Mouse (Mus musculus) heart, postnatal 0 days (tissue): ENCODE results near the gene Usp2.

Source experiments
- CTCF ChIP-seq: IDR thresholded peaks from 2 replicates; pipeline ENCODE4 v1.5.1; 2016; ENCODE audit warnings: antibody characterized with exemption, control low read depth, low read depth
- EP300 ChIP-seq: IDR thresholded peaks from 2 replicates; pipeline ENCODE4 v1.6.1; 2016; ENCODE audit warnings: antibody characterized with exemption, low read depth

DNA sequence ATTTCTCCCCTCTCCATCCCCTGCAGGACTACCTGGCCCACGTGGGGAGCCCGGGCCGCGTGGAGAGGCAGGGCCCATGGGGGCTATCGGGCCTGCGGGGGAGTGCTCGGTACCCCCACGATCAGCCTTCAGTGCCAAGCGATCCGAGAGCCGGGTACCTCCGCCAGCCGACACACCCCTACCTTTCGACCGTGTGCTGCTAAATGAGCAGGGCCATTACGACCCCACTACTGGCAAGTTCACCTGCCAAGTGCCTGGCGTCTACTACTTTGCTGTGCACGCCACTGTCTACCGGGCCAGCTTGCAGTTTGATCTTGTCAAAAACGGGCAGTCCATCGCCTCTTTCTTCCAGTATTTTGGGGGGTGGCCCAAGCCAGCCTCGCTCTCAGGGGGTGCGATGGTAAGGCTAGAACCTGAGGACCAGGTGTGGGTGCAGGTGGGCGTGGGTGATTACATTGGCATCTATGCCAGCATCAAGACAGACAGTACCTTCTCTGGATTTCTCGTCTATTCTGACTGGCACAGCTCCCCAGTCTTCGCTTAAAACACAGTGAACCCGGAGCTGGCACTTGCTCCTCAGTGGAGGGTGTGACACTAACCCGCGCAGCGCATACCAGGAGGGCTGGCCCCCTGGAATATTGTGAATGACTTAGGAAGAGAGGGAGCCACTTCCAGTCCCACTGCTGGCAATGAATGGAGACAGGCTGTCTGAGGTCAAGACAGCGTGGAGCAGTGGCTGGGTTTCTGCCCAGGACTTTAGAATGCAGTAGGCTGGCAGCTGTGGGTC lies 41.6 kb downstream of the Usp2 start:
- TF ChIP-seq EP300: no peak
- no peak for TF ChIP-seq CTCF
